Mouse (Mus musculus): Measurements from ENCODE around the gene Car7.
"Not testable (repeated sequence)": the region's sequence is repeated elsewhere in the genome, so short reads cannot be mapped to it uniquely, and the experiment has no call there.

Car7 gene

DNA sequence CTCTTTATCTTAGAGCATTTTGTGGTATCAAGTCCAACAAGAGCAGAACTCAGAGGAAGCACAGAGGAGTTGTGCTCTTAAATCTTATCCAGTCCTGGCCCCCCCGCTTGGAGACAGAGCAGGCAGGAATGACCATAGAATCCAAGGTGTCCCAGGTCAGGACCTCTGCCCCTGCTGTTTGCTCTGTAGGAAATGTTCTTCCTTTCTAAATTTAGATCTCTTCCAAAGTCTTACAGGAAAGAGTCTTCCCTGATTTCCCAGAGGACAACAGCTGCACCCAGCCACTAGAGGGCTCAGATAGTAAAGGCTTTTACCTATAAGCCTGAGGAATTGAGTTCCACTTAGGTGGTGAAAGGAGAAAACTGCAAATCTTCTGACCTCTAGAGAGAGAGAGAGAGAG is 35.1 kb downstream of the Car7 start:
- peak; percentile 69 for DNase-seq (ENCODE audit: low spot score)

DNA sequence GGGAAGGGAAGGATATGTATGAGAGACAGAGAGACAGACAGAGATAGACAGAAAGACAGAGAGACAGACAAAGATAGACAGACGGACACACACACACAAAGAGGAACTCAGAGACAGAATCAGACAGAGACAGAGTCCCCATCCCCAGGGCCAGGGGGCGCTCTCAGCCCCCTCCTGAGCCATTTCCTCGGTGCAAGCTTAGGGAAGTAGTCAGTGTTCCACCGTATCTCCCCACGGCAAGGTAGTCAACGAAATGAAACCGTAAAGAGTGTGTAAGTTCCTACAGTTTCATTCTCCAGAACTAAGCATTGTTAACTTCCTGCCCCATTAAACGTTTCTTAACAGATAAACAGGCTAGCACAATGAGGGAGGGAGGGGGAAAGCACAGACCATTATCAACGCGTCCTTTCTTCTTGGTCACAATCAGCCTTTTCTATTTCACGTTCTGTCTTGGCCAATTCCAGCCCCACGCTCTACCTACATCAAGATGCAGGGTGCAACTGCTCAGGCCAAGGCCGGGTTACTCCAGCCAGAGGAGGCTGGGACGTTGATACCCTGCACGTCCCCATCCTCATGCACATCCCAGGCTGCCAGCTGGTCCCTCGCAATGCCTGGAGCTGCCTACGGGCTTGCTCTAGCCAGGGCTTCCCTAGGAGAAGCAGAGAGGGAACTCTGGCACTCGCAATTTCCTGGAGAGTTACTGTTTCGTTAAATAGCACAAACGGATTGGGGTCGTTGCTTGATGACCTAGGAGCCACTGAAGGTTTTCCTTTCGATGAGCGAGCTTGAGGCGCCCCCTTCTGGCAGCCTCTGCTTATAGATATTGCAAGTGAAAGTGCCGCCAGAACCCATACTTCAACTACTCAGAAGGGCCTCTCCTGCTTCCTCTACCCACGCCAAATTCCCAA is 36.2 kb downstream of the Car7 start:
- peak; percentile 89 for DNase-seq (ENCODE audit: low spot score)

DNA sequence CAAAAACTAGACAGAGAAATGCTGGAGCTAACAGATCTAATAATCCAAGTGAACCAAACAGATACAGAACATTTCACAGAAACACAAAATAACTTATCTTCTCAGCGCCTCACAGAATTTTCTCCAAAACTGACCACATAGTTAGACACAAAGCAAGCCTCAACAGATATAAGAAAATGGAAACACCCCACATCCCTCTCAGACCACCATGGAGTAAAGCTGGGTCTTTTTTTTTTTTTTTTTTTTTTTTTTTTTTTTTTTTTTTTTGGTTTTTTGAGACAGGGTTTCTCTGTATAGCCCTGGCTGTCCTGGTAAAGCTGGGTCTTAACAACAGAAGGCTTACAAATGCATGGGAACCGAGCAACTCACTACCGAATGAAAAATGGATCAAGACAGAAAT is 42.3 kb downstream of the Car7 start:
- DNase-seq (ENCODE audit: low spot score), result no peak

DNA sequence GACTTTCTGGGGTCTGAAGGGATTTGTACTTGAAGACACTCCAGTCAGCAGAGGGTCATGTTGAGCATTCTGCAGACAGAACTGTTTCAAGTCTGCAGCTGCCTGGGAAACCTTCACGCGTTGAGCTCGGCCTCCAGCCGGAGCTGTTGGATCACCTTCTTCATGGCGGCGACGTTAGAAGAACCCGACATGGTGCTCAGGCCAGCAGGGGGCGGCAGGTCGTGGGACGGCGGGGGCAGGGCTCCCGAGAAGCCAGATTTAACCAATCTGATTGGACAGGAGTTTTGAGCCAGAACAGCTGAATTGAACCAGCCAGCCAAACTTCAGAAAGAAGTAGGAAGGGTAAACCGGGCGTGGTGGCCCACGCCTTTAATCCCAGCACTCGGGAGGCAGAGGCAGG is 43.1 kb downstream of the Car7 start:
- not testable (repeated sequence) for DNase-seq (ENCODE audit: low spot score)

DNA sequence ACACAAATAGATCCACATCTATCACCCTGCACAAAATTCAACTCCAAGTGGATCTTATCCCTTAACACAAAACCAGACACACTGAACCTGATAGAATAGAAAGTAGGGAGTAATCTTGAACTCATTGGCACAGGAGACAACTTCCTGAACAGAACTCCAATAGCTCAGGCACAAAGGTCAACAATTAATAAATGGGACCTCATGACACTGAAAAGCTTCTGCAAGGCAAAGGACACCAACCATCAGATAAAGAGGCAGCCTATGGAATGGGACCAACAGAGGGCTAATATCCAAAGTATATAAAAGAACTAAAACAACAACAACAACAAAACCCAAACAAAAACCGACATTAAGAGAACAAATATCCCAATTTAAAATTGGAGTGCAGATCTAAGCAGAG is 50.0 kb downstream of the Car7 start:
- no peak for DNase-seq (ENCODE audit: low spot score)

DNA sequence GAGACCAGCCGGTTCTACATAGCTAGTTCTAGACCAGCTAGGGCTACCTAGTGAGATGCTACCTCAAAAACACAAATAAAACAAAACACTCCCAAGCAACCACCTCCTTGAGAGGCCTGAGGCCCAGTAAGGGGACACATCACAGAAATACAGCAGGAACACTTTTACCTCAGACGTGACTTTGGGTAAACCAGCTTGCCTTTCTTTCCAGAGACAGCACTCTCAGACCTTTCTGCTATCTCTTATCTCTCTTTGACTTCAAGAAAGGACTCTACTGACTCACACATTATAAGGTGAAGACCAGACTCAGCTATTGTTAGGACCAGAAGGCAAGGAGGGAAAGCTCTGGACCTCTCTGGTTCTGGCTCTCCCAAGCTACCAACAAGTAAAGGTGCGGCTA is 55.8 kb downstream of the Car7 start:
- DNase-seq (ENCODE audit: low spot score), result no peak

DNA sequence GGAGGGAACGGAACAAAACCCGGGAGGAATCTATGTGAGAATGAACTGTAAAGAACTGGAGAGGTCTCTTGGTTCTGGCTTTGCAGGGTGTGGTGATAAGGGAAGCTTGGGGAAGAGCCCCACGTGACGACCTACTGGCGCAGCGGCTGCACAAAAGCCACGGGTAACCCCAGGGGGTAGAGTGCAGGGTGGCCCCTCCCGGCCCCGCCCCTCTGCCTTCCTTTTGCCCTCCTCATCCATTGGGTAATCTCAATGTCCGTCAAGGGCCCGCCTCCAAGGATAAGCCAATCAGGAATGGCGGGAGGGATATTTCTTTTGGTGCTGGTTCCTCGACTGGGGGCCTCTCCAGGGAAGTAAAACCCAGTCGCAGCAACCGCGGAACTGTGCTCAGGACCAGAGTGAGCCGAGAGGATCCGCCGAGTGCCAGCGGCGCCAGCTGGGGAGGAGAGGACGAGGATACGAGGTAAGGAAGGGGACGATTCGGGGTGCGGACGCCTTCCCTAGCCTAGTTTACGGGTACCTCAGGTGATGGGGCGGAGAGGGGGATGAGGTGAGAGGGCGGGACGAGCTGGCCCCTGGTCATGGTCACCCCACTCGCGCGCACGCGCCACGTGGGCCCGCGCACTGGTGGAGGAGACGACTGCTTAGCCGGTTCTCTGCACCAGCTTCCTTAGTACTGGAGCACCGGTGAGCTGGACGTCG is 56.8 kb downstream of the Car7 start, which contains the start of gene Pdp2:
TSS of gene Pdp2 (plus strand) at position 319 of the 702 bp plus-strand sequence.
- DNase-seq (ENCODE audit: low spot score), result peak; percentile 96

DNA sequence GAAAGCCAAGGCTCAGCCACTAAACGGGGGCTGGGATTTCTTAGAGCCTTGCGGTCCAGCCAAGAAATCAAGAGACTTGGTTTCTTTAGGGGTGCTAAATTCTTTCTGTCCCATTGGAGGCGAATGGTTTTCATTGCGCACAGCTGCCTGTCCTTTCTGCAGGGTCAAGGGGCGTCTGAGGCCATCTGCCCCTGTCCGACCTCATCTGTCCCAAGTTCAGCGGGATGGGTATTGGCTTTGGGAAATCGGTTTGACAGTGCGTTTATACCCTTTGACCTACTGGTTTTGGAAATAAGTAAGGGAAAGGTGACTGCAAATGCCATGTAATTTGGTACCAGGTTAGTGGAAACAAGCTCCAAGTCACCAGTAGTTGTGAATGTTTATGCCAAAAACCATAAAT is 57.4 kb downstream of the Car7 start:
- no peak for DNase-seq (ENCODE audit: low spot score)

DNA sequence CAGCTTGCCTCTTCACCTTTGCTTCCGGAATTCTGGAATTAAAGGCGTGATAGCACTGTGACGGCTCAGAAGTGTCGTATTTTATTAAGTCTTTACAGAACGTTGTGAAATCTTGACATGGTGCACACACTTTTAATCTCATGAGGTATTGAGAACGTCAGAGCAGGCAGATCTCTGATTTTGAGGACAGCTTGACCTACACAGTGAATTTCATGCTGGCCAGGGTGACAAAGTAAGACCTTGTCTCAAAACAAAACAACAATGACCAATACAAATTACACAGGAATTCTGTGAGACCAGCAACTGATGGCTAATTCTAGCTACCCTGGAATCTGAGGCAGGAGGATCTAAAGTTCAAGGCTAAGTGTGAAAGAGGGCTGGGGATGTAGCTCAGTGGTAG is 58.1 kb downstream of the Car7 start:
- no peak for DNase-seq (ENCODE audit: low spot score)

DNA sequence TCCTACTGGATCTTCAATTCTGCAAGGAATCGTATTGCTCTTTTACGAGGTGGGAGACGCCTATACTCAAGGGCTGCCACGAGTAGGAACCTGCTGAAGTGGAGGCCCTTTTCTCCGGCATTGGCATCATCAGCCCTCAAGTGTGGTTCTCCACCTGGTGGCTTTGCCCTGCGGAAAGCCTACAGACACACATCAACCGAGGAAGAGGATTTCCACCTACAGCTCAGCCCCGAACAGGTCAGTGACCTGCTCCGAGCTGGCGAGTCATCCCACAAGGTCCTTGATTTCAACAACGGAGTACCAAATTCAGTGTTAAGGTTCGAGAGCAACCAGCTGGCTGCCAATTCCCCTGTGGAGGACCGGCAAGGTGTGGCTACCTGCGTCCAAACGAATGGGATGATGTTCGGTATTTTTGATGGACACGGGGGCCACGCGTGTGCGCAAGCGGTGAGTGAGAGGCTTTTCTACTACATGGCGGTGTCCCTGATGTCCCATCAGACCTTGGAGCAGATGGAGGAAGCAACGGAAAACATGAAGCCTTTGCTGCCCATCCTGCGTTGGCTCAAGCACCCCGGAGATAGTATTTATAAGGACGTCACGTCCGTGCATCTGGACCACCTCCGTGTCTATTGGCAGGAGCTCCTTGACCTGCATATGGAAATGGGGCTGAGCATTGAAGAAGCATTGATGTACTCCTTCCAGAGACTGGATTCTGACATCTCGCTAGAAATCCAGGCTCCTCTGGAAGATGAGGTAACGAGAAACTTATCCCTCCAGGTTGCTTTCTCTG is 59.2 kb downstream of the Car7 start:
- no peak for DNase-seq (ENCODE audit: low spot score)

DNA sequence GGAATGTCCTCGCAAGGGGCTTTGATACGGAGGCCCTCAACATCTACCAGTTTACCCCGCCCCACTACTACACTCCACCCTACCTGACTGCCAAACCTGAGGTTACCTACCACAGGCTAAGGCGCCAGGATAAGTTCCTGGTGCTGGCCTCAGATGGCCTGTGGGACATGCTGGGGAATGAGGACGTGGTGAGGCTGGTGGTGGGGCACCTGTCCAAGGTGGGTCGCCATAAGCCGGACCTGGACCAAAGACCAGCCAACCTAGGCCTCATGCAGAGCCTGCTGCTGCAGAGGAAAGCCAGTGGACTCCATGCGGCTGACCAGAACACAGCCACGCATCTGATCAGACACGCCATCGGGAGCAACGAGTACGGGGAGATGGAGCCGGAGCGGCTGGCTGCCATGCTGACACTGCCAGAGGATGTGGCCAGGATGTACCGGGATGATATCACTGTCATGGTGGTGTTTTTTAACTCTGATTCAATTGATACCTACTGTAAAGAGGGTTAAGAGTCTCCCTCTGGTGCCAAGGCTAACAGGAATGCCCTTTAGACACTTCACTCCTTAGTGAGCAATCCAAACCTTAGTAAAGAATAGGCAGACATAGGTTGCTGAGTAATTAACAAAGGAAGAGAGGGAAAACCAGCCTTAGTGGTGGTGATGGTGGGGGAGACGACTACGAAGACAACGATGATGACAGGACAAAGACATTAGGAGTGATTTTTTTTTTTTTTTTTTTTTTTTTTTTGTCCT is 60.3 kb downstream of the Car7 start:
- DNase-seq (ENCODE audit: low spot score), result no peak

DNA sequence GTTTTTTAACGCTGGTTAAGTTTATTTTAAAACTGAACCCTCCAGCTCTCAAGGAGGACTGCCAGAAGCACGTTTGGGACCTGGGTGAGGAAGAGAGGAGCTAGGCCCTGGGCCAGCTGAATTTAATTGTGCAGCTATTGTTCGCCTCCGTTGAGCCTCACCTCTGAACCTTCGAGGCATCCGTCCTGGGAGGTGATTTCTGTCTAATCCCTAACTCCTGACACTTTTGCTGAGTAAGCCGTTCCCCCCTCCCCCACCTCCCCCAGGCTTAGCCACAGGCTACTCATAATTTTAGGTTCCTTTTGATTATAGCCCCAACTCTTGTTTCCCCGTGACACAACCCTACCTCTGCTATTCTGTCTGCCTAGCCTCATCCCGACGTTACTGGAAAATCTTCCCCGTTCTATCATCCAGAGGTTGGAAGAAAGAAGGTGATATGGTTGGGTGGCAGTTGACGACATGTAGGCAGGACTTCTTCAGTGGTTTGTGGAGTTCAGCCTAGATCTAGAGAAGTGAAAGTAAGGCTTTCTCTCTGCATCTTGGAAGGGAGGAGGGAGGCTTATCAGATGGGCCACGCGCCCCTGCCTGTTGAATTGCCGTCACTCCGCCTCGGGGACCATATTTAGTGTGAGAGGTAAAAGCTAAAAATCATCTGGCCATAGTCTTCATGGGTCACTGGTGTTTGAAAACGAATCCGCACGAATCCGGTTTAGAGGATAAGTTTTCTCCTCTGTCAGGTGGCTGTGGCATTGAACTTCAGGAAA is 61.5 kb downstream of the Car7 start:
- peak; percentile 79 for DNase-seq (ENCODE audit: low spot score)

DNA sequence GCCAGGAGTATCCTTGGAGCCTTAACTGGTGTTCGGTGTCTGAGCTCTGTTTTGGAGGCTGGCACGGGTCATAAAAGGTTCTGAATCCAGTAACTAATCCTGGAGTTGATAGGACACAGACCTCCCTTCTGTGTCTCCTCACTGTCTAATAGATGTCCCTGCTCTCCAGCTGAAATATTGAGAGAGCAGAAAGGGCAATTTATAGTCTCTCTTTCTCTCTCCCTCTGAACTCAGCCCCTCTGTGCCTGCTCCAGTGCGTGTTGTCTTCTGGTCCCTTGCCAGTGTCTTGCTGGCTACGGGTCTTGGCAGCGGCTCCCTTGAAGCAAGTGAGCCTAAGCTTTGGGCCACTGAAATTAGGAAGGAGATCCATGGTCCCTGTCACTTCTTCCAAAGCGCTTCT is 63.2 kb downstream of the Car7 start:
- peak; percentile 83 for DNase-seq (ENCODE audit: low spot score)

DNA sequence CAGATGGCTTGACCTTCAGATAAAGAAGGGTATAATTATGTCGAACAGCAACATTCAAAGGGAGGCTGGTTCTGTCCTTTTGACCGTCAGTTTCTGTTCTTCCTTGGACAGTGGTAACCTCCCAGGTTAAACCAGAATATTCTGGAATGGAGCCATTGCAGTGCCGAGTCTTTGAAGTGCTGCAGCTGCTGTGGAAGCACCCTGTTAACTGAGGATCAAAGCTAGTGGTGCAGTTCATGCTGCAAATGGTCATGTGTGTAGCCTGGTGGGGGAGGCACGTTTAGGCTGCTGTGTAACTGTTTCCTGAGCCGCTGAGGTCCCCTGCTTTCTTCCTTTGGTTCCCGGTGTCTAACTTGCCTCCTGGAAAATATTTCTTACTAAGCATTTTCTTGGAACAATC is 64.0 kb downstream of the Car7 start:
- DNase-seq (ENCODE audit: low spot score), result peak; percentile 66
